8 mouse cellular contexts compared by ENCODE assay signal in genomic region chr11:117316441-117317331, GRCm38 (mm10).
DNase-seq lines count a peak whose midpoint lies in the region; ATAC-seq and TF ChIP-seq lines count a peak whose summit lies in the region.

No protein-coding gene starts in this region.

- peak overlapping the region; percentile 47 for H3K4me2 ChIP-seq in embryonic facial prominence, embryonic 13.5 days
- peak overlapping the region; percentile 5 for H3K4me2 ChIP-seq in hindbrain, embryonic 15.5 days
- peak overlapping the region; percentile 54 for H3K4me2 ChIP-seq in lung, embryonic 14.5 days

- H3K36me3 ChIP-seq in embryonic facial prominence, embryonic 13.5 days: 0 out of 2 replicates have a peak, but pooled peaks cover 3% of the 10 kb centered on the region
- no peaks in the 10 kb centered on the region for H3K36me3 ChIP-seq in hindbrain, embryonic 15.5 days
- 0 out of 2 replicates have a peak, but pooled peaks cover 3% of the 10 kb centered on the region for H3K36me3 ChIP-seq in lung, embryonic 14.5 days (ENCODE audit: insufficient read depth)

- TF ChIP-seq CTCF in lung, embryonic 14.5 days (IDR thresholded peaks at IDR 0.05; ENCODE audit: low read depth): no peak

- H3K27ac ChIP-seq in embryonic facial prominence, embryonic 13.5 days: peak overlapping the region; percentile 92
- peak overlapping the region; percentile 74 for H3K27ac ChIP-seq in hindbrain, embryonic 15.5 days (replicated peaks)
- H3K27ac ChIP-seq in lung, embryonic 14.5 days (ENCODE audit: low read depth): peak overlapping the region; percentile 90

- no peak for ATAC-seq in embryonic facial prominence, embryonic 13.5 days (ENCODE audit: insufficient number of reproducible peaks, insufficient read depth, low FRiP score, low TSS enrichment, low read depth)
- no peak for ATAC-seq in hindbrain, embryonic 15.5 days (ENCODE audit: low FRiP score, low read depth)
- no peak for ATAC-seq in lung, embryonic 14.5 days (ENCODE audit: insufficient read depth)

- no peak overlapping the region for H3K4me3 ChIP-seq in embryonic facial prominence, embryonic 13.5 days
- no peak overlapping the region for H3K4me3 ChIP-seq in hindbrain, embryonic 15.5 days
- no peak overlapping the region for H3K4me3 ChIP-seq in lung, embryonic 14.5 days (ENCODE audit: low read depth, low read length)

- H3K9ac ChIP-seq in embryonic facial prominence, embryonic 13.5 days: peak overlapping the region; percentile 65
- H3K9ac ChIP-seq in hindbrain, embryonic 15.5 days: no peak overlapping the region
- peak overlapping the region; percentile 10; the same call in 1 of the 2 replicates for H3K9ac ChIP-seq in lung, embryonic 14.5 days

- peak; percentile 41 to 71 for DNase-seq in adrenal gland, adult (ENCODE audit: inconsistent age in 2 of 2, low spot score in 1 of 2)
- DNase-seq in adrenal gland, postnatal 25 days: no peak
- peak; percentile 50 for DNase-seq in CD4-positive, CD25-positive, alpha-beta regulatory T cell, adult 2 months (ENCODE audit: low read depth, low spot score)
- peak; percentile 80 for DNase-seq in lung, embryonic 14.5 days
- DNase-seq in retina, postnatal 7 days (ENCODE audit: low read depth, low spot score): peak; percentile 34
- no peak for DNase-seq in frontal cortex, postnatal 25 days (ENCODE audit: low spot score in 2 of 2)

- no peaks in the 10 kb centered on the region for H3K27me3 ChIP-seq in embryonic facial prominence, embryonic 13.5 days
- H3K27me3 ChIP-seq in hindbrain, embryonic 15.5 days: no peaks in the 10 kb centered on the region
- H3K27me3 ChIP-seq in lung, embryonic 14.5 days (ENCODE audit: insufficient read depth, low read length): no peaks in the 10 kb centered on the region

- H3K4me1 ChIP-seq in embryonic facial prominence, embryonic 13.5 days: peaks cover 96% of the 10 kb centered on the region
- peaks cover 78% of the 10 kb centered on the region for H3K4me1 ChIP-seq in hindbrain, embryonic 15.5 days (replicated peaks)
- peaks cover 79% of the 10 kb centered on the region for H3K4me1 ChIP-seq in lung, embryonic 14.5 days (ENCODE audit: insufficient read depth)

- H3K9me3 ChIP-seq in embryonic facial prominence, embryonic 13.5 days: no peaks in the 10 kb centered on the region
- H3K9me3 ChIP-seq in hindbrain, embryonic 15.5 days: no peaks in the 10 kb centered on the region
- H3K9me3 ChIP-seq in lung, embryonic 14.5 days (ENCODE audit: low read depth, low read length): no peaks in the 10 kb centered on the region

- WGBS in embryonic facial prominence, embryonic 13.5 days: 35% methylated on average over 16 of the region's 16 CpGs
- 41% methylated on average over 16 of the region's 16 CpGs for WGBS in hindbrain, embryonic 15.5 days
- 33% methylated on average over 16 of the region's 16 CpGs for WGBS in lung, embryonic 14.5 days

Comparison
In these comparisons a context has a peak if more than half of its experiments do, and no peak if none do; other contexts are left out.
1. DNase-seq: peak in adrenal gland, adult (2 of 2), CD4-positive, CD25-positive, alpha-beta regulatory T cell, adult 2 months (single experiment), lung, embryonic 14.5 days (single experiment) and retina, postnatal 7 days (single experiment); none in adrenal gland, postnatal 25 days (single experiment) and frontal cortex, postnatal 25 days (0 of 2).
2. Peak in every context shown above with its lines, with median percentiles within 50 percentile points of each other: H3K27ac ChIP-seq and H3K4me2 ChIP-seq.